Mouse (Mus musculus): Measurements from ENCODE around the gene Wnt2b.
A peak's percentile ranks its signal among the peaks of the same experiment; 100 is the strongest.

Gene Wnt2b

DNA sequence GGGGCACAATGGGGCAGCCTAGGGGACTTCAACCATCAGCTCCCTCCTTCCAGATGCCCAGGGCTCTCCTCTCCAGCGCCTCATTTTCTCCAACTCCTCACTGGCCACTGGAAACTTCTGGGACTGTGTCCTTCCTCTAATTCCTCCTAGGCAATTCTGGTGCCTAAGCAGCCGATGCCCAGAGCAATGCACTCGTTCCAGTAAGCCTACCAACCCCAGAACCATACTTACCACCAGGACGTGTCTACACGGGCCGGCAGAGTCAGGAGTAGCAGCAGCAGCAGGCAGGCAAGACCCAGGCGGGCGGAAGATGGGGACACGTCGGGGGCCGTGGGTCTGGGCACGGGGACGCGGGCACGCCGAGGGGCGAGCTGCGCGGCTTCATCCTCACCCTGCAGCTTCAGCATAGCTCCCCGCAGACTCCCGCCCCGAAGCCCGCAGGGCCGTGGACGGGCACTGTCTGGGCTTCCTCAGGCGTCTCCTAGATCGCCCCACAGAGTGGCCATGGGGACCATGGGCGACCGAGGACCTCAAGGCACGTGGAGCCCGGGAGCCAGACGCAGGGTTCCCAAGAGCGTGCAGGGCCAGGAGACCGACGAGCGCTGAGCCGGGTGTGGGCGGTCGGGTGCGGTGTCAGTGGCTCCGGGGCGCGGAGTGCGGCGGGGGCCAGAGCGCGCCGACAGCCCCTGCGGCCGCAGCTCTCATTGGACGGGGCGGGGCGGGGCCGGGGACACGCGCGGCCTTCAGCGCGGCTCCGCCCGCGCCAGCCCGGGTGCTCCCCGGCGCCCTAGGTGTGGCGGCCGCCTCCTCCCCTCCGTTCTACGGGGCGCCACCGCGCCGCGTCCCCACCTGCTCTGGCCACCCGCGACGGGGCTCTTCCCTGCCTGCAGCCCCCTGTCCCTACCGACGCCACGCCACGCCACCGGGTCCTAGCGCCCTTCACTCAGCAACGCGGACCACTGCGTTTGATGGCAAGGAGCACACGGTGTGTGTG, at the start of gene Wnt2b:
Gene Wnt2b (minus strand): TSS at position 856 of the 994 bp plus-strand sequence.
- no peak for DNase-seq (ENCODE audit: low spot score)

GRCm38 (mm10) chr3:105010681-105011339, 49.1 kb upstream of the Wnt2b start:
- DNase-seq (ENCODE audit: low spot score) = no peak

GRCm38 (mm10) chr3:105008070-105008469, 46.3 kb upstream of the Wnt2b start:
- no peak for DNase-seq (ENCODE audit: low spot score)

GRCm38 (mm10) chr3:105006101-105006500, 44.4 kb upstream of the Wnt2b start:
- no peak for DNase-seq (ENCODE audit: low spot score)

GRCm38 (mm10) chr3:105005561-105006065, 43.9 kb upstream of the Wnt2b start:
- DNase-seq (ENCODE audit: low spot score) = peak; percentile 38

DNA sequence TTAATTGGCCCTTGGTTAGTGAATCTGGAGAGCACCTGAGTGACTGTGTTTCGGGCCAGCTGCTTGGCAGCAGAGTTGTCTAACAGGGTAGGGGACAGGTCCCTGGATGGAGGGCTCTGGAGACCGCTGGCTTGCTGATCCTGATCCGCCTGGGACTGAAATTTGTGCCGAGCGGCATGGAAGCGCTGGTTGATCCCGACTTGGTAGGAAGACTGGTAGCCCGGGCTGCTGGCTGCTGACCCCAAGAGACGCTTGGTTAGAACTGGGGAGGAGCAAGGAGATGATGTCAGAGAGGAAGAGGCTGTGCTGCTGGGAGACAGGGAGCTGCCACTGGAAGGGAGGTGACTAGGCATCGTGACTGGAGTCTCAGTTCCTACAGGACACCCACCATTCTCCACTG, 43.3 kb upstream of the Wnt2b start:
- DNase-seq (ENCODE audit: low spot score) = no peak

GRCm38 (mm10) chr3:105003960-105004463, 42.3 kb upstream of the Wnt2b start:
- no peak for DNase-seq (ENCODE audit: low spot score)

GRCm38 (mm10) chr3:105001374-105001773, 39.7 kb upstream of the Wnt2b start:
- no peak for DNase-seq (ENCODE audit: low spot score)

GRCm38 (mm10) chr3:105000561-105000960, 38.8 kb upstream of the Wnt2b start:
- no peak for DNase-seq (ENCODE audit: low spot score)

GRCm38 (mm10) chr3:104997563-104997962, 35.8 kb upstream of the Wnt2b start:
- DNase-seq (ENCODE audit: low spot score) = no peak

- no peak for DNase-seq (ENCODE audit: low spot score)
Observed at GRCm38 (mm10) chr3:104995707-104996106, 34.0 kb upstream of the Wnt2b start.

- DNase-seq (ENCODE audit: low spot score) = no peak
Observed at GRCm38 (mm10) chr3:104994415-104994841, 32.7 kb upstream of the Wnt2b start.

GRCm38 (mm10) chr3:104993800-104994199, 32.1 kb upstream of the Wnt2b start:
- peak; percentile 25 for DNase-seq (ENCODE audit: low spot score)

DNA sequence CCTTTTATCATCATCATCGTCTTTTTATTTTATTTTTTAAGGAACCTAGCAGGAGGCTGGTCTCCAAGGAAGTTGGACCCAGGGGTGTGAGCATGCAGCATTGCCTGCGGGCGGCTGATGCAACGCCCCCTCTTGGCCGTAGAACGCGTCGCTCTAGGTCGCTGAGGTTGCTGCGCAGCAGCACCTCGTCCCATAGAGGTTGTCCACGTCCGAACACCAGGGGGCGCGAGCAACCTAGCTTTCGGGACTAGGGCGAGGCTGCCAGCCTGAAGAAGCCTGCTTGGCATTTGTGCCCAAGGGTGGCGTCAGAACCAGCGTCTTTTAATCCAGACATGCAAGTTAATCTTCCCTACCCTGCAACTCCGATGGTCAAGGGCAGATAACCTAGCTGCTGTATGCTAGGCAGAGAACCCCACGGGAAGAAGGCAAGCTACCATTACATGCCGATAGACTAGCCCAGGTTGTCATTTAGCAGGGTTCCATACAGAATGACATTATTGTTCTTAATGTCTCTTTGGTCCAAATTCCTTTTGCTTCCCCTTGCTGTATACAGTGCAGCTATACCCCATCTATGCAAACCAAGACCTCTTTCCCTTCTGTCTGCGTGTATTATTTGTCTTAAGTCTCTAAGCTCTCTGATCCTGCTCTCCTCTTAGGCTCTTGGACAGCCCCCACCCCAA, 31.1 kb upstream of the Wnt2b start:
- DNase-seq (ENCODE audit: low spot score) = peak; percentile 89

- no peak for DNase-seq (ENCODE audit: low spot score)
Observed at GRCm38 (mm10) chr3:104991703-104992102, 30.0 kb upstream of the Wnt2b start.

- no peak for DNase-seq (ENCODE audit: low spot score)
Observed at GRCm38 (mm10) chr3:104987884-104988283, 26.2 kb upstream of the Wnt2b start.

GRCm38 (mm10) chr3:104979735-104980134, 18.0 kb upstream of the Wnt2b start:
- DNase-seq (ENCODE audit: low spot score) = no peak

DNA sequence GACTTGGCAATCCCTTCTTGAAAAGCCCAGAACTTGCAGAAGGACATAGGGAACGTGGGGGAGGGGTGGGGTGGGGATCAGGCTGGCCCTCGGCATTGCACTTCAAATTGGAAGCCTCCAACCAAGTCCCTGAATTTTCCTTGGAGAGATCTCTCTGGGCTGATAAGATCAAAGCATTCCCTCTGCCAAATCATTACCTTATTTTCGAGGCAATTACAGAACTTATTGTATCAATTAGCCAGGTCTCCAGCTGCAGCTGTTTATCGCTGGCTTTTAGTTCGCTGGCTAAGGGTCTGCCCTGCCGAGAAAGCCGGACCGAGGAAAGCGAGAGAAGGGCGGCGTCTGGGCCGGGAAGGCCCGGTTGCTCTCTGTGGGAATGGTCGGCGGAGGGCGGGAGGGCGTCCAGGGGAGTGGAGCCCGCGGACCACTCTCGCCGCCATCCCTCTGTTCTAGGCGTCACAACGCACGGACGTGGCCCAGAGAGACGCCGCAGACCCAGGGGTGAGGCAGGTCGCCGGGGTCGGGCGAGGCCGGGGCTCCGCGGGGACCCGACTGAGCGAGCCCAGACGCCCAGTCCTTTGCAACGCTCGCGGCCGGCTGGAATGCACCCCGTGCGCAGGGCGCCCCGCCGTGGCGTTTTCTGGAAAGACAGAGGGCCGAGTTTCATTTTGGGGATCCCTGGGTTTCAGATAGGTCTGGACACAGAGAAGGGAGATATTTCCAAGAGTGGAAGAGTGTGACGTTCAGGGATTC, 6.0 kb upstream of the Wnt2b start:
- DNase-seq (ENCODE audit: low spot score) = peak; percentile 72

GRCm38 (mm10) chr3:104965991-104966554, 4.4 kb upstream of the Wnt2b start:
- DNase-seq (ENCODE audit: low spot score) = no peak

DNA sequence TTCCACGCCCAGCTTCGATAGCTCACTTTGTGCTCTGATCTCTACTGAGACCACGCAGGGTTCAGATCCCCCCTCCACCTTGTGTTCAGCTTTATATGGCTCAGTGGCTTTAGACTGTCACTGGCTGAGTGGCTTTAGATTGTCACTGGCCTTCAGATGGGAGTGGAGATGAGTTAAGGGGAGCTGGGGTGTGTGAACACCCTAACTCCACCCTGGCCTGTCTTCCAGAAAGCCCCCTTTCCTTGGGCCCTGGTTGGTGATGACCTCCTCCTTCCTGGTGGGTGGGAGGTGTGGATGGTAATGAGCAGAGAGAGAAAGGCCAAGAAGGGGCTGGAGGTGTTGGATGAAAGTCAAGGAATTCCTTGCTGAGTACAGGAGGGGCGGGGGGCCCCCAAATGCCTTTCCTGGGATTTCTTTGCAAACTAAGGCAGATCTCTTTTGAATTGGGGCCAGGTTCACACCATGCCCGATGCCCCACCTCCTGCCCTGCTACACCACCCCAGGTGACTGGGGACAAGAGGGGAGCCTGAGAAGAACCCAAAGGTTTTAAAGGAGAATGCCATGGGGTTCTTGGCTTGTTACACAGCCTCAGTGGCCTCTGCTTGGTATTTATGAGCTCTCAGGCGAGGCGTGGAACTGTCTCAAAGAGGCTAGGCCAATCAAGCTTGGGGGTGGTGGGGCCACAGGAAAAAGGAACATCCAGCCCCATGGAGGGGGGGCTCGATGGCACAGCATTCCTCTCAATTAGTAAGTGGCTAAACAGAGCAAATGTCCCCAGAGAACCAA, 3.5 kb upstream of the Wnt2b start:
- no peak for DNase-seq (ENCODE audit: low spot score)

Measured in MN1 (cell line).